Mouse (Mus musculus) midbrain, embryonic 11.5 days (tissue): ENCODE data around the gene Trpm3. TPM values are rescaled to one million over a fixed set of nuclear protein-coding genes. Genes with fewer than 3 reads are reported as not detected.

Experiments
- ATAC-seq: fragments of 200-750 bp; cut with Nextera tagmentation; 2 replicates; pipeline ENCODE4 v1.8.0; 2017; ENCODE audit warnings: moderate TSS enrichment, moderate library complexity; ENCODE audit not compliant: low FRiP score
- DNase-seq: peaks from one replicate; pipeline ENCODE4 v3.0.0; 2015; ENCODE audit warnings: low spot score; ENCODE audit errors: missing footprints
- H3K27ac ChIP-seq: fragments of 300-500 bp; sonication (generic); 2 replicates; pipeline ENCODE4 v1.5.1; 2014; ENCODE audit warnings: low read depth, low read length
- H3K27me3 ChIP-seq: fragments of 300-500 bp; sonication (generic); 2 replicates; pipeline ENCODE4 v1.6.1; 2014; ENCODE audit warnings: mild to moderate bottlenecking, low read length, moderate library complexity, mixed read lengths; ENCODE audit not compliant: control insufficient read depth, insufficient read depth
- H3K36me3 ChIP-seq: fragments of 300-500 bp; sonication (generic); 2 replicates; pipeline ENCODE4 v1.6.1; 2014; ENCODE audit warnings: mild to moderate bottlenecking, low read length, moderate library complexity, mixed read lengths; ENCODE audit not compliant: control insufficient read depth, insufficient read depth
- H3K4me1 ChIP-seq: fragments of 300-500 bp; sonication (generic); 2 replicates; pipeline ENCODE4 v1.6.1; 2014; ENCODE audit warnings: low read length; ENCODE audit not compliant: control insufficient read depth, insufficient read depth
- H3K4me2 ChIP-seq: fragments of 300-500 bp; sonication (generic); 2 replicates; pipeline ENCODE4 v1.6.1; 2014; ENCODE audit warnings: mild to moderate bottlenecking, moderate library complexity
- H3K4me3 ChIP-seq: fragments of 300-500 bp; sonication (generic); 2 replicates; pipeline ENCODE4 v1.5.1; 2014; ENCODE audit warnings: low read depth, low read length
- H3K9ac ChIP-seq: fragments of 300-500 bp; sonication (generic); 2 replicates; pipeline ENCODE4 v1.6.1; 2014; ENCODE audit warnings: low read length
- H3K9me3 ChIP-seq: fragments of 300-500 bp; sonication (generic); 2 replicates; pipeline ENCODE4 v1.6.1; 2016; ENCODE audit warnings: low read length; ENCODE audit not compliant: control insufficient read depth
- WGBS: fragments of 180-500 bp; shearing (Covaris S2); extraction: QIAGEN DNeasy Blood & Tissue Kit; methylation state at CpG from one replicate; pipeline ENCODE4 v1.1.7; 2014; 5-methylcytosine and 5-hydroxymethylcytosine counted together
- polyA plus RNA-seq: library from polyadenylated mRNA; unstranded; fragments of >200 nt; fragmentation: Nextera tagmentation; extraction: Ambion mirVana; gene quantifications from 2 replicates; pipeline ENCODE4 v1.2.1, GENCODE M21; 2014

The Trpm3 gene
- polyA plus RNA-seq, 1 experiment from 2014 or later = 4.3 TPM

DNA sequence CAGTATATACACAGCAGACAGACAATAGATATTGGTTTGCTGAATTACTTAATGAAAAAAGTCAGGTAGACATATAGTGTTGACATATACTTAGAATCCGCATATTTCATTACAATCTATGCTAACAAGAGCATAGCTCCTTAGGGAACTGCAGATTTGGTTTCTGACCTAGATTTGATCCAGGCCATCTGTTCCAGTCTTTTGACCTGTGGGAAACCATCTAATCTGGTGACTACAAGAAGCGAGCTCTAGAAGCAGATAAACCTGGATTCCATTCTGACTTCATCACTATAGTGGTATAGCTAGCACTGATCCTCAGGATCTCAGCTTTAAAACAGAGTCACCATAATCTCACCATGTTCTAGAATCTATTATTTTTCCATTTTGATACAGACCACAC, 665.5 kb downstream of the Trpm3 start:
- WGBS = 87% methylated on average over 2 of the region's 2 CpGs

DNA sequence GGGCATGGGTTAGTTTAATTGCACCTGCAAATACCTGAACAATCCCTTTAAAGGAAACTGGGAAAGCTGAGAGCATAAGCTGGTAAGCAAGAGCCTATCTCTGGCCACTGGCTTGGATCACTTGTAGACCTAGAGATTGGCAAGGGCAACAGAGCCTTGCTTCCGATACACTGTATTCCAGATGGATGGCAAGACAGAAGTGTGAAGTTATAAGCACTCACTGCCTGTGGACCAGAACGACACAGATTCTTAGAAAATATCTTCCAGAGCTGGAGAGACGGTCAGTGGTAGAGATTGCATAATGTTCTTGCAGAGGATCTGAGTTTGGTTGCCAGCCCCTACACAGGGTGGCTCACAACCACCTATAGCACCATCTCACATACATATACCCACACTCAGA, 671.4 kb downstream of the Trpm3 start:
- H3K27me3 ChIP-seq = no peaks in the 10 kb centered on the region
- no peaks in the 10 kb centered on the region for H3K36me3 ChIP-seq
- no peak overlapping the region for H3K9ac ChIP-seq
- no peak overlapping the region for H3K27ac ChIP-seq
- H3K4me1 ChIP-seq = no peaks in the 10 kb centered on the region
- H3K4me2 ChIP-seq = no peak overlapping the region
- no peak for DNase-seq
- H3K4me3 ChIP-seq = no peak overlapping the region
- no peaks in the 10 kb centered on the region; the same call in 1 of the 2 replicates for H3K9me3 ChIP-seq
- WGBS = 92% methylated on average over 3 of the region's 3 CpGs
- no peak for ATAC-seq

More for the DNA sequence above, 665.5 kb downstream of the Trpm3 start:
- Histone ChIP-seq H3K36me3 (no peaks in the 10 kb centered on the region), H3K27me3 (no peaks in the 10 kb centered on the region), H3K4me1 (no peaks in the 10 kb centered on the region), H3K9ac (no peak overlapping the region), H3K9me3 (no peaks in the 10 kb centered on the region), H3K4me3 (no peak overlapping the region), H3K27ac (no peak overlapping the region), H3K4me2 (no peak overlapping the region)
- DNase-seq (no peak), ATAC-seq (no peak)

DNA sequence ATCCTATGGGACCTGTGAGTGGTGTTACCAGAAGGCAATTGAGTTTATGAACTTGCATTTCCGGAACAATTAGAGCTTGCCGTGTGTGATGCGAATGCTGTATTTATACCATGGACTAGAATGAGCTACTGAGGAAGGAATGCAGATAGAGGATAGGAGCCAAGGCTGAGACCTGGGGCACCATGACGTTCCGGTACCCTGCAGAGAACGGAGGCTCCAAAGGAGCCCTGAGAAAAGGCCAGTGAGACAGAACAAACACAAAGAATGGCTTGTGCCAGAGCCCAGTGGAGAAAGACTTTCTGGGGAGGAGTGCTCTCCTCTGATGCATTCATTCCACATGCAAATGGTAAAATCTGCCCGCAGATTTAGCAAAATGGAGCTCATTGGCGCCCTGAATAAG, 682.9 kb downstream of the Trpm3 start:
- Histone ChIP-seq H3K9me3 (no peaks in the 10 kb centered on the region), H3K9ac (no peak overlapping the region), H3K27ac (no peak overlapping the region), H3K4me1 (peaks cover 17% of the 10 kb centered on the region), H3K27me3 (peaks cover 2% of the 10 kb centered on the region), H3K36me3 (no peaks in the 10 kb centered on the region), H3K4me2 (no peak overlapping the region), H3K4me3 (no peak overlapping the region)
- ATAC-seq = no peak
- 69% methylated on average over 8 of the region's 8 CpGs for WGBS
- DNase-seq = no peak

- ATAC-seq = peak; percentile 94
- Histone ChIP-seq H3K4me2 (peak overlapping the region; percentile 15; the same call in 1 of the 2 replicates), H3K9me3 (no peaks in the 10 kb centered on the region), H3K36me3 (no peaks in the 10 kb centered on the region), H3K9ac (no peak overlapping the region), H3K4me1 (peaks cover 17% of the 10 kb centered on the region), H3K27me3 (peaks cover 7% of the 10 kb centered on the region), H3K4me3 (no peak overlapping the region), H3K27ac (no peak overlapping the region)
- DNase-seq = peak; percentile 93
- 20% methylated on average over 9 of the region's 9 CpGs for WGBS
Measured at GRCm38 (mm10) chr19:22823491-22823981, 684.7 kb downstream of the Trpm3 start.

DNA sequence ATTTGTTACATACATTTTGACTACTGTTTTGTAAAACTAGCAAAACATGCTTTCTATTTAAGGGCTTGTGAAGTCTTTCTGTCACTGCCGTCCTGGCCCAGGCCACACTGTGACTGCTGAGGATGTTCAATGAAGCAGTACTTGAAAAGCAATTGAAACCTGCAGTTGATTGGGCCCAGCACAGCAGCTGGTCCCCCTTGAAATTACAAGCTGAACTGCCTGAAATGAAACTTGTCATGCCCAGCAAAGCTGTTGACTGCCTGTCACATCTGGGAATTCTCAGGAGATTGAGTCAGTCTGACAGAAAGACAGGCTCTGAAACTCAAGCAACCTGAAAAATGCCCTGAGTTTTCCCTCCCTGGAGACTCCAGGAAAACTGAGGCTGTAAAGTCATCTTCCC, 687.0 kb downstream of the Trpm3 start:
- Histone ChIP-seq H3K27me3 (peaks cover 7% of the 10 kb centered on the region), H3K27ac (no peak overlapping the region), H3K9me3 (no peaks in the 10 kb centered on the region), H3K4me3 (no peak overlapping the region), H3K4me2 (no peak overlapping the region), H3K4me1 (peaks cover 17% of the 10 kb centered on the region), H3K36me3 (no peaks in the 10 kb centered on the region), H3K9ac (no peak overlapping the region)
- WGBS = 35% methylated on average over 1 of the region's 1 CpGs
- DNase-seq (peak; percentile 86), ATAC-seq (no peak)

GRCm38 (mm10) chr19:22828198-22828742, 689.4 kb downstream of the Trpm3 start:
- Histone ChIP-seq H3K27ac (no peak overlapping the region), H3K27me3 (peaks cover 4% of the 10 kb centered on the region; the same call in 1 of the 2 replicates), H3K4me2 (no peak overlapping the region), H3K9ac (no peak overlapping the region), H3K4me1 (peaks cover 10% of the 10 kb centered on the region), H3K36me3 (no peaks in the 10 kb centered on the region), H3K4me3 (no peak overlapping the region), H3K9me3 (no peaks in the 10 kb centered on the region)
- DNase-seq (no peak), ATAC-seq (no peak)
- WGBS = 87% methylated on average over 2 of the region's 2 CpGs

- Histone ChIP-seq H3K9ac (no peak overlapping the region), H3K4me2 (no peak overlapping the region), H3K36me3 (no peaks in the 10 kb centered on the region), H3K27me3 (peaks cover 2% of the 10 kb centered on the region; the same call in 1 of the 2 replicates), H3K4me3 (no peak overlapping the region), H3K9me3 (no peaks in the 10 kb centered on the region), H3K4me1 (peaks cover 6% of the 10 kb centered on the region; the same call in 1 of the 2 replicates), H3K27ac (no peak overlapping the region)
- WGBS = 27% methylated on average over 6 of the region's 6 CpGs
- DNase-seq = peak; percentile 83
- peak; percentile 57 for ATAC-seq
Measured at GRCm38 (mm10) chr19:22841081-22842040, 702.5 kb downstream of the Trpm3 start.

DNA sequence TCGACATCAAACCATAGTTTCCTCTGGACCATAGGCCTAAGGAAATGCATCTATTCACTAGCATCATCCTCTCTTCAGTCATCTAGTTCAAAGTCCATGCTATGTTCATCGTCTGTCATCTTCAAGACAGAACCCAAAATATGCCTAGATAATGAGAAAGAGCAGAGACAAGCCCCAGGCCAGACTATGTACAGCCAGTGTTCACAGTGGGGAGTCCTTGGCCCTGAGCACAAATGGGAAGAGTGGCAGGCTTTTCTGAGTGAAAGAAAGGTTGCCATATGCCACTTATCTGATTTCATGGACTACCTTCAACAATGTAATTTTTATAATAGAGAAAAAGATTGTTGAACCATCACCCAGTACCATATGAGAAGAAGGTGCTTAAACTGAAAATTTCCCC, 703.9 kb downstream of the Trpm3 start:
- 80% methylated on average over 2 of the region's 2 CpGs for WGBS

DNA sequence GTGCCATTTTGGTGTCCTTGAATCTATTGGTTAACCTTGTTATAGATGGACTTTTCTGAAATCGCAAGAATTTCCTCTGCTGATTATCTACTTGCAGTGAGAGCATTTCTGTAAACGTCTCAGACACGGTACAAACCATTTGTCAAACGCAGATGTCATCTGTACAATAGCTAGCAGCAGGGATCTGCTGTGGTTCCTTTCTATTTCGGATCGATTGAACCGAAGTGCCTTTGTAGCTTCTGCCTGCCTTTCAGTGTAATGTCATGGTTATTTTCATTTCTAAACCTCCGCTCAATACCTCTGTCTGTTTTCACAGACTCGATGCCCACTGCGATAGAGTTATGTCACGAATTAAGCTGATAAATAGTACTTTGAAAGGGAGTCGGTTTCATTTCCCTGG, 708.9 kb downstream of the Trpm3 start:
- 30% methylated on average over 12 of the region's 12 CpGs for WGBS
- Histone ChIP-seq H3K9me3 (no peaks in the 10 kb centered on the region), H3K4me1 (peaks cover 16% of the 10 kb centered on the region), H3K27ac (no peak overlapping the region), H3K27me3 (peaks cover 4% of the 10 kb centered on the region; the same call in 1 of the 2 replicates), H3K9ac (no peak overlapping the region), H3K4me2 (no peak overlapping the region), H3K4me3 (no peak overlapping the region), H3K36me3 (no peaks in the 10 kb centered on the region)
- ATAC-seq = peak; percentile 73
- peak; percentile 89 for DNase-seq

More for the DNA sequence above, 703.9 kb downstream of the Trpm3 start:
- H3K4me3 ChIP-seq = no peak overlapping the region
- no peak overlapping the region for H3K4me2 ChIP-seq
- no peak overlapping the region for H3K9ac ChIP-seq
- H3K9me3 ChIP-seq = no peaks in the 10 kb centered on the region
- H3K27ac ChIP-seq = no peak overlapping the region
- H3K36me3 ChIP-seq = no peaks in the 10 kb centered on the region
- ATAC-seq (no peak), DNase-seq (no peak)
- peaks cover 2% of the 10 kb centered on the region; the same call in 1 of the 2 replicates for H3K27me3 ChIP-seq
- peaks cover 7% of the 10 kb centered on the region; the same call in 1 of the 2 replicates for H3K4me1 ChIP-seq
